Mouse (Mus musculus) midbrain, postnatal 0 days (tissue): ENCODE data around the gene Slc28a2. TPM values are rescaled to one million over a fixed set of nuclear protein-coding genes. Genes with fewer than 3 reads are reported as not detected.
"Not testable (repeated sequence)": the region's sequence is repeated elsewhere in the genome, so short reads cannot be mapped to it uniquely, and the experiment has no call there.

Source experiments
- ATAC-seq: fragments of 200-750 bp; cut with Nextera tagmentation; 2 replicates; pipeline ENCODE4 v1.8.0; 2017; ENCODE audit warnings: moderate number of reproducible peaks, mild to moderate bottlenecking, moderate TSS enrichment, moderate library complexity; ENCODE audit not compliant: low FRiP score
- DNase-seq: peaks from one replicate; pipeline ENCODE4 v3.0.0-alpha.2; 2015; ENCODE audit warnings: low spot score
- H3K27ac ChIP-seq: fragments of 300-500 bp; sonication (generic); 2 replicates; pipeline ENCODE4 v1.5.1; 2014; ENCODE audit warnings: low read depth, mild to moderate bottlenecking, low read length, mixed read lengths
- H3K27me3 ChIP-seq: fragments of 300-500 bp; sonication (generic); 2 replicates; pipeline ENCODE4 v1.6.1; 2014; ENCODE audit warnings: low read length, control low read depth, mixed read lengths; ENCODE audit not compliant: insufficient read depth
- H3K36me3 ChIP-seq: fragments of 300-500 bp; sonication (generic); 2 replicates; pipeline ENCODE4 v1.6.1; 2014; ENCODE audit warnings: low read length, control low read depth, mixed read lengths; ENCODE audit not compliant: insufficient read depth
- H3K4me1 ChIP-seq: fragments of 300-500 bp; sonication (generic); 2 replicates; pipeline ENCODE4 v1.6.1; 2014; ENCODE audit warnings: mild to moderate bottlenecking, control low read depth, antibody characterized with exemption, low read length, mixed read lengths; ENCODE audit not compliant: insufficient read depth
- H3K4me2 ChIP-seq: fragments of 300-500 bp; sonication (generic); 2 replicates; pipeline ENCODE4 v1.6.1; 2014; ENCODE audit warnings: low read depth, mild to moderate bottlenecking, low read length, mixed read lengths; ENCODE audit not compliant: poor library complexity, severe bottlenecking
- H3K4me3 ChIP-seq: fragments of 300-500 bp; sonication (generic); 2 replicates; pipeline ENCODE4 v1.5.1; 2014; ENCODE audit warnings: low read depth, mild to moderate bottlenecking, low read length, moderate library complexity
- H3K9ac ChIP-seq: fragments of 300-500 bp; sonication (generic); replicated peaks from 2 replicates; pipeline ENCODE4 v1.6.1; 2014; ENCODE audit warnings: mild to moderate bottlenecking, low read length, moderate library complexity, mixed read lengths; ENCODE audit not compliant: poor library complexity, severe bottlenecking
- H3K9me3 ChIP-seq: fragments of 300-500 bp; sonication (generic); 2 replicates; pipeline ENCODE4 v1.6.1; 2016; ENCODE audit warnings: low read length, control low read depth
- CTCF ChIP-seq: IDR thresholded peaks from 2 replicates; pipeline ENCODE4 v1.5.1; 2016; ENCODE audit warnings: antibody characterized with exemption, mild to moderate bottlenecking
- whole genome bisulfite sequencing: fragments of 180-500 bp; shearing (Covaris S2); extraction: QIAGEN DNeasy Blood & Tissue Kit; methylation state at CpG from one replicate; pipeline ENCODE4 v1.1.7; 2014; 5-methylcytosine and 5-hydroxymethylcytosine counted together
- polyA plus RNA-seq: library from polyadenylated mRNA; unstranded; fragments of >200 nt; fragmentation: Nextera tagmentation; extraction: Ambion mirVana; gene quantifications from 2 replicates; pipeline ENCODE4 v1.2.1, GENCODE M21; 2015
- total RNA-seq: library from RNA; depleted of rRNA; stranded (reverse); fragments of >200 nt; gene quantifications from 2 replicates; pipeline ENCODE4 v1.2.3, GENCODE M21; 2014

Slc28a2 gene
- total and polyA plus RNA-seq, 2 experiments from 2014 or later = 0.10 TPM; not detected in 1

- H3K36me3 ChIP-seq = no peaks in the 10 kb centered on the region
- no peaks in the 10 kb centered on the region for H3K4me1 ChIP-seq
- H3K4me2 ChIP-seq = no peak overlapping the region
- no peak overlapping the region for H3K4me3 ChIP-seq
- no peaks in the 10 kb centered on the region for H3K9me3 ChIP-seq
- ATAC-seq (no peak), DNase-seq (no peak)
- H3K27me3 ChIP-seq = no peaks in the 10 kb centered on the region
- no peak for TF ChIP-seq CTCF
- H3K27ac ChIP-seq = no peak overlapping the region
- 88% methylated on average over 2 of the region's 2 CpGs for WGBS
- no peak overlapping the region for H3K9ac ChIP-seq
These were observed 18.7 kb upstream of the Slc28a2 start for GRCm38 (mm10) chr2:122407607-122408006.

GRCm38 (mm10) chr2:122408928-122409327 is 17.3 kb upstream of the Slc28a2 start:
- H3K4me1 ChIP-seq = no peaks in the 10 kb centered on the region
- no peak overlapping the region for H3K4me3 ChIP-seq
- H3K9me3 ChIP-seq = no peaks in the 10 kb centered on the region
- no peak overlapping the region for H3K4me2 ChIP-seq
- H3K9ac ChIP-seq = no peak overlapping the region
- 80% methylated on average over 7 of the region's 7 CpGs for WGBS
- no peak for TF ChIP-seq CTCF
- H3K27ac ChIP-seq = no peak overlapping the region
- H3K36me3 ChIP-seq = no peaks in the 10 kb centered on the region
- DNase-seq = no peak
- ATAC-seq = no peak
- H3K27me3 ChIP-seq = no peaks in the 10 kb centered on the region

GRCm38 (mm10) chr2:122426645-122427044 is 368 bp downstream of the Slc28a2 start:
- 88% methylated on average over 2 of the region's 2 CpGs for WGBS

GRCm38 (mm10) chr2:122438706-122439482 is 12.6 kb downstream of the Slc28a2 start:
- ATAC-seq, H3K4me2 ChIP-seq, DNase-seq, H3K27ac ChIP-seq, H3K9me3 ChIP-seq, H3K36me3 ChIP-seq, H3K4me3 ChIP-seq, H3K27me3 ChIP-seq, H3K4me1 ChIP-seq, H3K9ac ChIP-seq: not testable (repeated sequence)
- WGBS = 89% methylated on average over 5 of the region's 5 CpGs

More at GRCm38 (mm10) chr2:122426645-122427044, 368 bp downstream of the Slc28a2 start:
- H3K9me3 ChIP-seq, H3K4me3 ChIP-seq, H3K36me3 ChIP-seq, H3K27me3 ChIP-seq, H3K9ac ChIP-seq, H3K4me1 ChIP-seq, H3K4me2 ChIP-seq, ATAC-seq, DNase-seq, H3K27ac ChIP-seq: not testable (repeated sequence)

GRCm38 (mm10) chr2:122440521-122440920 is 14.2 kb downstream of the Slc28a2 start:
- not testable (repeated sequence) for H3K9me3 ChIP-seq, H3K36me3 ChIP-seq, H3K4me2 ChIP-seq, H3K9ac ChIP-seq, H3K4me1 ChIP-seq, DNase-seq, H3K4me3 ChIP-seq, H3K27ac ChIP-seq, ATAC-seq, H3K27me3 ChIP-seq
- 0% methylated on average over 1 of the region's 3 CpGs for WGBS

- Histone ChIP-seq H3K27ac (no peak overlapping the region), H3K4me1 (no peaks in the 10 kb centered on the region), H3K9ac (no peak overlapping the region), H3K4me3 (no peak overlapping the region), H3K4me2 (no peak overlapping the region), H3K36me3 (no peaks in the 10 kb centered on the region), H3K27me3 (no peaks in the 10 kb centered on the region), H3K9me3 (no peaks in the 10 kb centered on the region)
- DNase-seq = no peak
- ATAC-seq = no peak
- 86% methylated on average over 7 of the region's 7 CpGs for WGBS
- no peak for TF ChIP-seq CTCF
These were observed 15.0 kb downstream of the Slc28a2 start for GRCm38 (mm10) chr2:122441000-122441933.
